Mouse (Mus musculus) forebrain, embryonic 14.5 days (tissue): ENCODE measurements at regions not wholly inside any gene's neighbourhood (a gene's known extent, or its start where the extent isn't known, plus 50 kb on each side); places are given as distances from the start of the nearest gene placed in this dataset.
A peak's percentile ranks its signal among the peaks of the same experiment; 100 is the strongest.
"Not testable (repeated sequence)": the region's sequence is repeated elsewhere in the genome, so short reads cannot be mapped to it uniquely, and the experiment has no call there.

Source experiments
- ATAC-seq: fragments of 200-750 bp; cut with Nextera tagmentation; 2 replicates; pipeline ENCODE4 v1.8.0; 2017; ENCODE audit warnings: mild to moderate bottlenecking, moderate library complexity
- DNase-seq: peaks from one replicate; pipeline ENCODE4 v3.0.0-alpha.2; 2015; ENCODE audit warnings: low spot score
- H3K27ac ChIP-seq: fragments of 300-500 bp; sonication (generic); 2 replicates; pipeline ENCODE4 v1.5.1; 2014; ENCODE audit warnings: low read depth, mild to moderate bottlenecking, control low read depth, low read length, moderate library complexity
- H3K27me3 ChIP-seq: fragments of 300-500 bp; sonication (generic); replicated peaks from 2 replicates; pipeline ENCODE4 v1.6.1; 2014; ENCODE audit warnings: low read length, control low read depth, mixed read lengths; ENCODE audit not compliant: control insufficient read depth, insufficient read depth
- H3K36me3 ChIP-seq: fragments of 300-500 bp; sonication (generic); 2 replicates; pipeline ENCODE4 v1.6.1; 2014; ENCODE audit warnings: low read length, control low read depth; ENCODE audit not compliant: control insufficient read depth, insufficient read depth
- H3K4me1 ChIP-seq: fragments of 300-500 bp; sonication (generic); 2 replicates; pipeline ENCODE4 v1.6.1; 2014; ENCODE audit warnings: antibody characterized with exemption, low read length, control low read depth; ENCODE audit not compliant: control insufficient read depth, insufficient read depth
- H3K4me2 ChIP-seq: fragments of 300-500 bp; sonication (generic); 2 replicates; pipeline ENCODE4 v1.6.1; 2014; ENCODE audit warnings: mild to moderate bottlenecking, control low read depth, low read length
- H3K4me3 ChIP-seq: fragments of 300-500 bp; sonication (generic); 2 replicates; pipeline ENCODE4 v1.5.1; 2014; ENCODE audit warnings: low read depth, low read length, control low read depth
- H3K9ac ChIP-seq: fragments of 300-500 bp; sonication (generic); 2 replicates; pipeline ENCODE4 v1.6.1; 2014; ENCODE audit warnings: mild to moderate bottlenecking, low read length, control low read depth, moderate library complexity
- H3K9me3 ChIP-seq: fragments of 300-500 bp; sonication (generic); replicated peaks from 2 replicates; pipeline ENCODE4 v1.6.1; 2016; ENCODE audit warnings: low read length, control low read depth, mixed read lengths; ENCODE audit not compliant: control insufficient read depth
- WGBS: fragments of 180-500 bp; shearing (Covaris S2); extraction: QIAGEN DNeasy Blood & Tissue Kit; methylation state at CpG from one replicate; pipeline ENCODE4 v1.1.7; 2014; 5-methylcytosine and 5-hydroxymethylcytosine counted together

DNA sequence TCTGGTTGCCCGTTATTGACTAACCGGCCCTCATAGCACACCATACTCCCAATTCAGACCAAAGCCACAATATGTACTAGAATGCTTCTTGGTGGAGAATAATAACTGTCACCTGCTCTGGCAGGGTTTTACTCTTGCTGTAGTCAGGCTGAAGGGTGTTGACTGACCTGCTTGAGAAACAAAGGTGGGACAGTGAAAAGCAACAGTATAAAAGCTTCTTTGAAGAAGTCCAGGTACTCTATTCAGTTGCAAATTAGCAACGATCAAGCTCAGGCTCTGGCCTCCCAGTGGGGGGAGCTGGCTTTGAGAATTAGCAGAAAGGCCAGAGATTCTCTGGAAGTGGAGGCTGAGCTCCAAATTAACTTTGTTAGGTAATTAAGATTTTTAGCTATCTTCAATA, 112.4 kb upstream of the Tac1 start:
- H3K4me1 ChIP-seq, ATAC-seq, H3K4me3 ChIP-seq, H3K4me2 ChIP-seq, H3K9ac ChIP-seq, H3K9me3 ChIP-seq, H3K27me3 ChIP-seq, H3K27ac ChIP-seq, DNase-seq, H3K36me3 ChIP-seq: not testable (repeated sequence)
- 31% methylated on average over 3 of the region's 3 CpGs for WGBS

DNA sequence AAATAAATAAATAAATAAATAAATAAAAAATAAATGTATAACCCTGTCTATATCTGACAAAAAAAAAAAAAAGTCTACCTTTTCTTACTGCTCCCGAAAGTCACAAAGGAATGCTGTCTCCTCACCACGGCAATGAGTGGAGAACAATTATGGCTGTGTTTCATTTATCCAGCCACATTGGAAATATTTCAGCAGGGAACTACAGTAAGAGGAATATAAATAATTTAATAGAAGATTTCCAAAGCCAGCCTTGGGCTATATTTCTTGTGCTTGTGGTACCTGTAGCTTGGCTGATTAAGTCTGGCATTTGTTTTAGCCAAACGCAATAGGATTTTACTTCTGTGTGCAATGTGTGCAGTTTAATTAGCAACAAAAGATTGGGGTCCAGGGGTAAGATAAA, 98.8 kb upstream of the Tac1 start:
- ATAC-seq (no peak), DNase-seq (no peak)
- H3K4me3 ChIP-seq: no peak overlapping the region
- no peak overlapping the region for H3K27ac ChIP-seq
- no peak overlapping the region for H3K4me2 ChIP-seq
- WGBS: 76% methylated on average over 3 of the region's 3 CpGs
- H3K36me3 ChIP-seq: no peaks in the 10 kb centered on the region
- H3K9ac ChIP-seq: no peak overlapping the region
- H3K9me3 ChIP-seq: no peaks in the 10 kb centered on the region
- no peaks in the 10 kb centered on the region for H3K27me3 ChIP-seq
- no peaks in the 10 kb centered on the region for H3K4me1 ChIP-seq

DNA sequence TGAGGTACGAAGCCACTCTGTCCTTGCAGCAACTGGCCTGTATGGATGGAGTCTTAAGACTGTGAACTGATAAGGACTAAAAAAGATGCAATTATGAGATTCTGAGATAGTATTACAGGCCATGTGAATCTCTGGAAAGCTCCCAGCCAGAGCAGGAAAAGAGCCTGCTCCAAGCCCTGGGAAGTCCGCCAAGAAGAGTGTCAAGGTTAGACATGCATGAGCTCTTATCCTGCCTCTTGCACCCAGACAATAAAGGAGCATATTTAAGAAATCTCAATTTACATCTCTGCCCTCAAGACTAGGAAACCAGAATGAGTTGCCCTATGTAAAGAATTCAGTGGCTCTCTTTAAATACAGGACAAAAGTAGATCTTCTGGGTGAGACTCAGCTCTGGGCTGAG, 90.8 kb upstream of the Tac1 start:
- ATAC-seq (peak; percentile 50; the same call in 1 of the 2 replicates), DNase-seq (peak; percentile 42)
- Histone ChIP-seq H3K36me3 (no peaks in the 10 kb centered on the region), H3K4me3 (no peak overlapping the region), H3K9ac (no peak overlapping the region), H3K9me3 (no peaks in the 10 kb centered on the region), H3K4me2 (no peak overlapping the region), H3K27ac (no peak overlapping the region), H3K4me1 (no peaks in the 10 kb centered on the region), H3K27me3 (no peaks in the 10 kb centered on the region)
- 83% methylated on average over 2 of the region's 2 CpGs for WGBS

DNA sequence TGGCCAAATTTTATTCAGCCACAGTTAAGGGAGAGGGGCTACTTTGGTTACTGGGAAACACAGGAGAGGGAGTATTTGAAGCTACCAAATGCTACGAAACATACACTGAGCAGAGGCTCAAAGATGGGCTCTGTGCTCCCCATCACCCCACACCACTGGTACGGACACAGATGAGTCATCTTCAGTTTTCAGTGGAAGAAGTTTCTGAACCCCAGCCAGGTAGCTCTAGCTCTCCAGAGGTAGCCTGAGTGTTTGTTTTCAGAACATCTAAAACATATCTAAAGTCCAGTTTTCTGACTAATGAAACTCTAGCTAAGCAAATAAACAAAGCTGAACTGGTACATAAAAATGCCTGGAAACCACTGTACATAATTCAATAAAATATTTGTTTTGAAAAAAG, 90.3 kb upstream of the Tac1 start:
- no peak overlapping the region for H3K4me3 ChIP-seq
- H3K36me3 ChIP-seq: no peaks in the 10 kb centered on the region
- H3K27me3 ChIP-seq: no peaks in the 10 kb centered on the region
- H3K4me2 ChIP-seq: no peak overlapping the region
- H3K9me3 ChIP-seq: no peaks in the 10 kb centered on the region
- H3K4me1 ChIP-seq: no peaks in the 10 kb centered on the region
- DNase-seq (no peak), ATAC-seq (no peak)
- H3K9ac ChIP-seq: no peak overlapping the region
- H3K27ac ChIP-seq: no peak overlapping the region
- 82% methylated on average over 2 of the region's 2 CpGs for WGBS

DNA sequence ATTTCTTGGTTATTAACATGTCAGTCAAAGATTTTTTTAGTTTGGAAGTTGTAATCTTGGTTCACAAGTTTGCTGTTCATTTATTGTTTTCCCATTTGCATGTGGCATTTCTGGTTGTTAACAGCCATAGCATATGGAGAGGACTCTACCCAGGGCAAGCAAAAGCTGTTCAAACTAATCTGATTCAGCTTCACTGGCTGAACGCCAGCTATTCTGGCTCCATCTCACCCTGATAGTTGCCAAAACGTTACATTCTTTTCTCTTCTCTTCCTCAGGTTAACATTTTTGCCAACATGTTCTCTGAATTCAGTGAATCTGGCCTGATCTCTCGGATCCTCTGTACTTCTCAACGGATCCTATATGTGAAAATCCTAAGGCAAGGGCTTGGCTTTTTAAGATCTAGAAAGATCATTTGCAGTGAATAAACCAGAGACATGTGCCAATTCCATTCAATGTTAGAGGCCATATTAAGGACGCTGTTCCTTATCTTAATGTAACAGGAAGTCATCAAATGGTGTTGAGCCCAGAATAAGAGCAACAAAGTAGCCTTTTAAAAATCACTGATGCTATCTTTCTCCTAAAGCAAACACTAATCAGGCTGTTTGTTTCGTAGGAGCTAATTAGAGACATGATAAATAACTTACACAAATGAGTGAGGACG, 82.2 kb upstream of the Tac1 start:
- H3K4me1 ChIP-seq: no peaks in the 10 kb centered on the region
- H3K36me3 ChIP-seq: no peaks in the 10 kb centered on the region
- H3K4me2 ChIP-seq: no peak overlapping the region
- no peak overlapping the region for H3K9ac ChIP-seq
- no peak overlapping the region for H3K4me3 ChIP-seq
- H3K27me3 ChIP-seq: no peaks in the 10 kb centered on the region
- H3K9me3 ChIP-seq: no peaks in the 10 kb centered on the region
- ATAC-seq: peak; percentile 93
- H3K27ac ChIP-seq: no peak overlapping the region
- peak; percentile 82 for DNase-seq
- WGBS: 45% methylated on average over 7 of the region's 7 CpGs

DNA sequence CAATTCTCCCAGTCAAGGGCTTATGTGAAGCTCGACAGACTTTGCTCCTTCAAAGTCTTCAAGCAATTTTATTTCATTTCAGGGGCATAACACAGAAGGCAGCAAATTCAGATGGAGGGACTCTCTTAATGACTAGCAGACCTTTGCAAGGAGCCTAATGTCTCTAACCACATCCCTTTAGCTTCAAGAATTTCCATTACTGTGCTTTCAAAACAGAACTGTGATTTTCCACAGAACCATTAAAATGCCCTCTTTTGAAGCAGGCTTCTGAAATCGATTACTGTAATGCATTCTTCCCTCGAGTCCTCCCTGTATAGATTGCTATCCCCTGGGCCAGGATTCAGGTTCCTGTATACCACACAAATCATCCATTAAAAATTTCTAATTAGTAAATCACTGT, 80.9 kb upstream of the Tac1 start:
- Histone ChIP-seq H3K27me3 (no peaks in the 10 kb centered on the region), H3K4me1 (no peaks in the 10 kb centered on the region), H3K4me3 (no peak overlapping the region), H3K4me2 (no peak overlapping the region), H3K9me3 (no peaks in the 10 kb centered on the region), H3K9ac (no peak overlapping the region), H3K36me3 (no peaks in the 10 kb centered on the region), H3K27ac (no peak overlapping the region)
- ATAC-seq (no peak), DNase-seq (no peak)
- 75% methylated on average over 3 of the region's 3 CpGs for WGBS

DNA sequence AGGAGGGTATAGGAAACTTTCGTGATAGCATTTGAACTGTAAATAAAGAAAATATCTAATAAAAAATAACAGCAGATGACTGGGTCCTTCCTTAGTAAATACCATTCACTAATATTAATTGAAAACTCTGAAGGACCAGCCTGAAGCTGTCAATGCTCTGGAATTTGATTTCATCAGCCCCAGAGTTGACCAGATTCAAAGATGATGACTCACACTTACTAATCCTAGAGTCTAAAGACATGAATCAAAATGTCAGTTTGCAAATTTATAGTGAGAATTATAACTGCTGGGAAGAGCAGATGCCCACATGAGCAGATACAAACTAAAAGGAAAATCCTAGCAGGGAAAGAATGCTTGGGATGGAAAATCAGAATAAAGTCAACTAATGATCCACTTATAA, 77.8 kb upstream of the Tac1 start:
- ATAC-seq: no peak
- Histone ChIP-seq H3K4me1 (no peaks in the 10 kb centered on the region), H3K9me3 (no peaks in the 10 kb centered on the region), H3K36me3 (no peaks in the 10 kb centered on the region), H3K9ac (no peak overlapping the region), H3K4me3 (no peak overlapping the region), H3K4me2 (no peak overlapping the region), H3K27me3 (no peaks in the 10 kb centered on the region), H3K27ac (no peak overlapping the region)
- DNase-seq: no peak
- WGBS: 91% methylated on average over 1 of the region's 1 CpGs

DNA sequence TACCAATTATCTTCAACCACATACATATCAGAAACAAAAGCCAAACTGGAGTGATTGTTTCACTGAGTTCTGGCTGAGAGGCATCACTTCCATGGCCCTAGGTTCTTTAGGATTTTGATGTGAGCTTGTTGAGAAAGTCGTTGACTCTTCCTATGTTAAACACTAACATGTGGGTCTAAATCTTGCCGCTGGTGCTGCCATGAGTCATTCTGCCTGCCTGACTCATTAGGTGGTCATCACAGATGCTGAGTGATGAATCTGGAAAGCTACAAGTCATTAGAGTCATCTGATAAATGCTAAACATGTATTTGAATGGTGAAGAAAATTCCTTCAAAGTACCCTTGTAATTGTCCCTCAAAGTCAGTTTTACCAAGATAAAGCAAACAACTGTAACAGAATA, 60.4 kb upstream of the Tac1 start:
- ATAC-seq: no peak
- Histone ChIP-seq H3K4me1 (no peaks in the 10 kb centered on the region), H3K36me3 (no peaks in the 10 kb centered on the region), H3K9ac (no peak overlapping the region), H3K9me3 (no peaks in the 10 kb centered on the region), H3K27me3 (no peaks in the 10 kb centered on the region), H3K4me3 (no peak overlapping the region), H3K27ac (no peak overlapping the region), H3K4me2 (no peak overlapping the region)
- WGBS: 82% methylated on average over 2 of the region's 2 CpGs
- no peak for DNase-seq

DNA sequence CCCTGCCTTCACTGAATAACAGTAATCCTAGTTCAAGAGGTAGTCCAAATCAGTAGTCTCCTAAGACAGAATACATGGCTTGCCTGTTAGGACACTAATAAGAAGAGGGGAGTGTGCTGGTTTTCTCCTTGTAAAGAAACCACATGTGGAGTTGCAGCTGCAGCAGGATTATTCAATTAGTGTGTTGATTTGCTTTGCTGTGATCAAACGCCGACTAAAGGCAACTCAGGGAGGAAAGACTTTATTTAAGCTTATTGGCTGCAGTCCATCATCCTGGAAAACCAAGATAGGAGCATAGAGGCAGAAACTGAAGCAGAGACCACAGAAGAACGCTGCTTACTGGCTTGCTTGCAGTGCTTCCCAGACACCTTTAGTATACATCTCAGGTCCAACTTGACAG, 57.9 kb upstream of the Tac1 start:
- Histone ChIP-seq H3K27me3 (no peaks in the 10 kb centered on the region), H3K4me1 (no peaks in the 10 kb centered on the region), H3K4me3 (no peak overlapping the region), H3K4me2 (no peak overlapping the region), H3K9ac (no peak overlapping the region), H3K9me3 (no peaks in the 10 kb centered on the region), H3K27ac (no peak overlapping the region), H3K36me3 (no peaks in the 10 kb centered on the region)
- WGBS: 17% methylated on average over 3 of the region's 3 CpGs
- peak; percentile 25 for DNase-seq
- ATAC-seq: no peak
